Mouse (Mus musculus) urinary bladder, postnatal 36 days (tissue): ENCODE results near the gene Cpxm1.
"Not testable (repeated sequence)": the region's sequence is repeated elsewhere in the genome, so short reads cannot be mapped to it uniquely, and the experiment has no call there.

Experiments used
- DNase-seq, 2 experiments: peaks; one replicate each; pipeline ENCODE4 v3.0.0; 2022; ENCODE audit warnings: low spot score in 2 of 2, mixed read lengths in 1 of 2

The Cpxm1 gene

DNA sequence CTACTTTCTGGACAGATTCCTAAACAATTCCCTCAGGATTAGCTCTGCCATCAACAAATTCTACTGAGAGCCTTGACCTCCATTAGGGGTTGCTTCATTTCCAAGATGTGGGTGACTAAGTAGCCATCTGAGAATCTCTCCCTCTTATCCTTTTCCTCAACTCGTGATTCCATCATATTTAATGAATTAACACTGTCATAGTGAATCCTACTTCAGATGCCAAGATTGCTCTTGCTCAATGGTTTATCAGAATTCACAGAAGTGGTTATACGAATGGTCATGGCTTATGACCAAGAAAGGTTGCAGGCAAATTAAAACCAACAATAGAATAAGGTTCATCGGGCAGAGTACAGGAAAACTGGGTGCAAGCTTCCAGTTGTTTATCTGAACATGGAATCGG is 4.5 kb upstream of the Cpxm1 start:
- no peak for DNase-seq

- no peak for DNase-seq
Observed at GRCm38 (mm10) chr2:130400046-130400445, 2.7 kb upstream of the Cpxm1 start.

- DNase-seq: peak; percentile 35 to 67
Observed at GRCm38 (mm10) chr2:130398091-130398490, 717 bp upstream of the Cpxm1 start.

DNA sequence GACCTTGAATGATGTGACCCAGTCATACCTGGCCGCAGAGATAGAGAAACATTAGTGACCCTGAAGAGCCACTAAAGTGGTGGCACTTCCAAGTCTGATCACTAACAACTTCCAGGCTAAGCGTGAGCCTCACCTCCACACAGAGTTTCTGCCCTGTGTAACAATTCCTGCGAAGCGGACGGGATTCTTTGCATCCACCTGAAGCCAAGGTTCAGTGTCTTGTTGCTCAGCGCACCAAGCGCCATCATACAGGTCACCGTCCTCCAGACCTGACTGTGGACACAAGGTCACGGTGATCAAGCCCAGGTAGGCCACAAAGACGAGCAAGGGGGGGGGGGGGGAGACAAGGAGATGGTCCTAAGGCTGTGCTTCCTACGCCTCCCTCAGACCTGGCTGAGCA is 1.7 kb downstream of the Cpxm1 start:
- no peak for DNase-seq

GRCm38 (mm10) chr2:130392836-130393235 is 4.5 kb downstream of the Cpxm1 start:
- DNase-seq: no peak

DNA sequence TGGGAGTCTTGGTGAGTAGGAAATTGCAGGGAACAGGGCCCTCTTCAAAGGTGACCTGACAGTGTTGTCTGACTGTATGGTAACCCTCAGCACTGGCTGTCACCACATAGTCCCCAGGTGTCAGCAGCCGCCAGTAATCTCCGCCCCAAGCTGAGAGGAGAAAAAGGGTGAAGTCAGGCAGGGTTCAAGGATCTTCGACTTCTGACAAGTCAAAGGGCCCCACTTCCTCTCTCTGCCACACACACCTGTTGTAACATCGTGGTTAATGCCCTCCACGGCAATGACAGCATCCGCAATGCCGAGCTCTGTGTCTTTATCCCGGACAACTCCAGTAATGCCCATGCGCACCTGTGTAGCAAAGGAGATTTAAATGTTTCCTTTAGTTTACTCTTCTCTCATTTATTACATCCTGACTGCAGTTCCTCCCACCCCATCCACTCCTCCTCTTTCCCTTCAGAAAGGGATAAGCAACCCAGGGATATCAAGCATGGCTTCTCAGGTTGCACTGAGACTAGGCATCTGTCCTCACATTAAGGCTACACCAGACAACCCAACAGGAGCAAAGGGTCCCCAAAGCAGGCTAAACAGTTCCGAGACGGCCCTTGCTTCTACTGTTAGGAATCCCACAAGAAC is 6.3 kb downstream of the Cpxm1 start:
- no peak for DNase-seq

DNA sequence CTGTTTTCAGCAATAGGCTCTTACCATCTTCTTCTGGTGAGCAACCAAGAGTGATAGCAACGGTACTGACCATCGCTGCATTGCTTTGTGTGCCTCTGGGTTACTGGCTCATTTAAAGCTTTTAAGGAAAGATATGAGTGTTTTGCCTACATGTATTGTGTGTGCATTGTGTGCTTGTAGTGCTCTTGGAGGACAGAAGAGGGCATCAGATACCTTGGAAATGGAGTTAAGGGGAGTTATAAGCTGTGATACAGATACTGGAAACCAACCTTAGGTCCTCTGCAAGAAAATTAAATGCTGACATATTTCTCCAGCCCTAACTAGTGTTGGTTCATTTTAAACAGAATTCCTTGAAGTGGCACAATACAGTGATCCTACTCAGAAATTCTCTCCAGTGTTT is 8.6 kb downstream of the Cpxm1 start:
- DNase-seq: no peak

DNA sequence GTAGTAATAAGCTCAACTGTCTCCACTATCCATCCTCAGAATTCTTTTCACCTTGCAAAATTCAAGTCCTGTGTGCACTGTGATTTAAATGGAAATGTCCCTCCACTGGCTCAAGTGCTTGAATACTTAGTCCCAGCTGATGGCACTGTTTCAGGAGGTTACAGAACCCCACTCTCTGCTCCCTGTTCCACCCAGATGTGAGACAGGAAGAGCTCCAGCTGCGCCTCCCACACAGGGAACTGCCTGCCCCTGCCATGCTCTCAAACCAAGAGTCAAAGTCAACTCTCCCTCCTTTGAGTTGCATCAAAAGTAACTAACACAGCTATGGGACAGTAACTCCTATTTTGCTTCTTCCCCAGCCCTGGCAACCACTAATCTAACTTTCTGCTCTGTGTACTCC is 11.2 kb downstream of the Cpxm1 start:
- DNase-seq: no peak

- no peak for DNase-seq
Observed at GRCm38 (mm10) chr2:130383895-130384294, 13.5 kb downstream of the Cpxm1 start.

GRCm38 (mm10) chr2:130383205-130383604 is 14.2 kb downstream of the Cpxm1 start:
- no peak for DNase-seq

DNA sequence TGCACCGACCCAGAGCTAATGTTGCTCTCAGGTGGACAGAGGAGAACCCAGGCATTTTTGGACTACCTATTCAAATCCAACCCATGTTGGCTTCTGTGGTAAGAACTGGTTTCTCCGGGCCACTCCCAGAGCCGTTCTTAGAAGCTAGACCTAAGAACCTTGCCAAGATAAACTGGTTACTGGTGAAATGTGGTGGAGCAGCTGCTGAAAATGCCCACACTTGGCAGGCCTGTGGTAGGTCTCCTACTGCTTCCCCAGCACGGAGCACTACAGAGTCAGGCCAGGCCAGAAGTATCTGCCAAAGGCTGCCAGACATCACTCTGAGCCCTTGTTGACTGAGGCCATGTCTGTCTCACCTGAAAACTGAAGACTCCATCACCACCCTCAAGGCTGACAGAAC is 22.4 kb downstream of the Cpxm1 start:
- DNase-seq: no peak

GRCm38 (mm10) chr2:130373026-130373425 is 24.3 kb downstream of the Cpxm1 start:
- DNase-seq: not testable (repeated sequence)

GRCm38 (mm10) chr2:130367386-130367785 is 30.0 kb downstream of the Cpxm1 start:
- DNase-seq: no peak

GRCm38 (mm10) chr2:130365211-130366094 is 31.9 kb downstream of the Cpxm1 start:
- no peak for DNase-seq

- peak; percentile 20 to 23 for DNase-seq
Observed at GRCm38 (mm10) chr2:130362511-130363026, 34.8 kb downstream of the Cpxm1 start.

DNA sequence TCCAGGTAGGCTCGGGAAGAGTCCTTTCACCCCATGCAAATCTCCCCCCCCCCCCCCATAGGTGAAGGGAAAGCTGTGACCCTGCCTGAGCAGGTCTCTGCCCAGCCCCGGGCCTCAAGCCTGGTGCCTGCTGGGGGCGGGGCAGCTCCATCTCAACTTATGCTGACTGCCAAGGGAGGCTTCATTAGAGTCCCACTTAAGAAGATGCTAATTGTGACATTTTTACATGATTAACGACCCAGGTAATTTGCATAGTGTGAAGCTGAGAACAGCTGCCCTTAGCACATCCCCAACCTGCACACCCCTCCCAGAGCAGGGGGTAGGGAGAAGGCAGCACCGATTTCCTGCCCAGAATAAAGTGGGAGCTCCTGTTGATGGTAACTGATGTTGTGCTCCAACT is 38.5 kb downstream of the Cpxm1 start:
- no peak for DNase-seq

- DNase-seq: no peak
Observed at GRCm38 (mm10) chr2:130357551-130357950, 39.8 kb downstream of the Cpxm1 start.

GRCm38 (mm10) chr2:130353889-130354288 is 43.5 kb downstream of the Cpxm1 start:
- DNase-seq: no peak

GRCm38 (mm10) chr2:130353411-130353810 is 44.0 kb downstream of the Cpxm1 start:
- DNase-seq: no peak

DNA sequence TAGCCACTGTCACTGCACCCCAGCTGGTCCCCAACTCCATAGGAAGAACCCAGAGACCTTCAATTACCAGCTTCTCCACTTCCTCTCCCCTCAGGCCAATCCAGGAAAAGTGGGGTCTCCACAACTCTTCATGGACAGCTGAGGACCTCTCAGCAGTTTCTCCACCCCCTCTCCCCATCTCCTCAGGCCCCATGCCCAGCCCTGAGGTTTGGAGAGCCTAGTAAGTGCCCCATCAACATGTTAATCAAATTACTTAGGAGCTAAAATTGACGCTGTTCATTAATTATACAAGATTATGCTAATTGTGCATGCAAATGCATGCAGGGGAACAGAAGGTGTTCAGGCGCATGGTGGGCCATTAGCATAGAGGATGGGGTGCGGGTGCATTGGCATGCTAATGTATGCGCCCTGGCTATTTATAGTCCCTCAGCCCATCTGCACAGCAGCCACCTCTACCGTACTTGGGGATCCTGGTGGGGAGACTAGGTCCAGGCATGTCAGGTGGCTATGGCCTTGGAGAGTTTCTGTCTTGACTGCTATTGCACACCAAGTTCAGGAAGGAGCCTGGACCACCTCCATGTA is 45.5 kb downstream of the Cpxm1 start:
- DNase-seq: no peak

GRCm38 (mm10) chr2:130350376-130350775 is 47.0 kb downstream of the Cpxm1 start:
- no peak for DNase-seq

GRCm38 (mm10) chr2:130341220-130341580 is 56.2 kb downstream of the Cpxm1 start:
- no peak for DNase-seq
